Mouse (Mus musculus) cerebellum, adult 8-10 months (tissue): ENCODE measurements around the gene Cstf1.
A peak's percentile ranks its signal among the peaks of the same experiment; 100 is the strongest.

Source experiments
- DNase-seq: peaks from one replicate; pipeline ENCODE4 v3.0.0; 2022

Gene Cstf1

GRCm38 (mm10) chr2:172370411-172371223 lies at the start of gene Cstf1, which contains the start of gene Aurka:
Gene Cstf1, plus strand, starts transcription at chr2:172370681.
Gene Aurka, minus strand, starts transcription at chr2:172370535.
- peak; percentile 96 for DNase-seq

DNA sequence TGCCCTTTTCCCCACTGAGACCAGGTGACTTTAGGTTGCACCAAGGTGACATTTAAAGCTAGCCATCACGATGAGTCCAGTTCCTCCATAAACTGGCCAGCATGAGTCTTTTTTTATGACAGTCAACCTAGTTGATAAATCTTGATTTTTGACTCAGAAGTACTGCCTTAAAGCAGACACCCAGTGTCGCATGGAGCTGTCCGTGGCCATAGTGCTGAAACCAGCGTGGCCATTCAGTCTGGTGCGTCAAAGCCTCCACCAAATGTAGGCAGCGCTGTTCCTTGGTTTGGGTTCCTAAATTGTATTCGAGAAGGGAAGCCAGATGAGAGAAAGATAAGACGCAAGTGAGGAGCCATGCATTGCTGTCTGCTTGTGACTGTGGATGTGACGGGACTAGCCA lies 49.6 kb upstream of the Cstf1 start:
- no peak for DNase-seq

- DNase-seq: no peak
These were observed 42.2 kb upstream of the Cstf1 start for GRCm38 (mm10) chr2:172328248-172328647.

- DNase-seq: peak; percentile 31
These were observed 41.3 kb upstream of the Cstf1 start for GRCm38 (mm10) chr2:172329179-172329578.

DNA sequence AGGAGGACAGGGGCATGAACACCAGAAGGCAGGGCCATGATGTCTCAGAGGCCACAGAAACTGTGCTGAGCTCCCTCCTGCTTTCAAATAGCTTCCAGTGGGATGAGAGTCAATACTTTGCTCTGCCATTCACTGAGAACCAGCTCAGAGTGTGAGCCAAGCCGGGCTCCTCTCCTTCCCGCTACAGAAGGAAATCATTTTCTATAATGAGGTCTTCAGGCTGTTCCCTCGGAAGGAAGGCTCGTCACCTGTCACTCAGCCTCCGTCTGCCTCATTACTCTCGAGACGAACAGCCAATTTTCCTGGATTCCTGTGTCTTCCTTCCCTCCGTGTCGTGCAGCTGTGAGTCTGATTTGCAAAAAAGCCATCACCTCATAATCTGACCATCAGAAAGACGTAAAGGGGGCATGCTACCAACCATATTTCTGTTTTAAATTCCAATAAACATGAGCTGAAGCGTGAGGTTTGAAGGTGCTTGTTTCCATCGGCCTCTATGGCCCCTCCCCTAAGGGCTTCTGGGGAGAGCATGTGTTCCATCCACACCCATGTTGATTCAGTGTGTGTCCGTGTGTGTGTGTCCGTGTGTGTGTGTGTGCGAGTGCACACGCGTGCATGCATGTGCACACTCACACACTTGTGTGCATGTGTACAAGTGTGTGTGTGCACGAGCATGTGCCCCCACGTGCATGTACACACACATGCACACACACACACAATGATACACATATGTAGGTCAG lies 32.1 kb upstream of the Cstf1 start:
- DNase-seq: no peak

GRCm38 (mm10) chr2:172340936-172341335 lies 29.5 kb upstream of the Cstf1 start:
- DNase-seq: no peak

DNA sequence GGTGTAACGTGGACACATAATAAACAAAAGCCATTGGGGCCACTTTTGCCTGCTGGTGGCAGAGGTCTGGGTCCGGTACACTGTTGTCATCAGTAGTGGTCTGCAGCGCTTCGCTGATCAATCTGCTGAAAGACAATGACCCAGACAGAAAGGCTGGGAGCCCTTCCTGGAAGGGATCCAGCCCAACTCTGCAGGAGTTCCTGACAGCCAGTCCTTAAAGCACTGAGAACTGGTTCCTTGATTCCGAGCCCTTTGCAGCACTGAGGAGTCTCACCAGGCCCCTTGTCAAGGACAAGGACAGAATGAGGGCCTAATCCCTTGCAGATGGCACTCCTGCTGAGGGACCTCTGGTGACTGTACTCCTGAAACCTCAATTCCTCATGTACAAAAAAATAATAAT lies 28.9 kb upstream of the Cstf1 start:
- DNase-seq: no peak

DNA sequence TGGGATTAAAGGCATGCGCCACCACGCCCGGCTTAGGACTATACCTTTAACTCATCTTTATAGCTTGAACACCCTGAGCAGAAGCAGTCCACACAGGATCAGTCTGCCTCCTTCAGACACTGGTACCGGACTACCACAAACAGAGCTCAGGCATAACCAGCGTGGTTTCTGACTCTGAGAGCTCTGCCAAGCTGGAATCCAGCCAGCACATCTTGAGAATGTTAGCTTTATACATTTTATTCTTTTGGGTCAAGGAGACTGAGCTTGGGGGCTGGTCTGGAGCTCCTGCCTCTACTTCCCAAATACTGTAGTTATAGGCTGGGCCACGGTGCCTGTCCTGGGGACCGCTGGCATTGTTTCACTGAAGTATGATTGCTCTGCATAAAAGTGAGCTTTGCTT lies 26.7 kb upstream of the Cstf1 start:
- DNase-seq: no peak

GRCm38 (mm10) chr2:172344669-172345068 lies 25.8 kb upstream of the Cstf1 start:
- no peak for DNase-seq

GRCm38 (mm10) chr2:172345258-172345738 lies 25.2 kb upstream of the Cstf1 start, which contains the start of gene Fam210b:
Gene Fam210b, plus strand, starts transcription at chr2:172345565.
- DNase-seq: peak; percentile 94

GRCm38 (mm10) chr2:172346034-172346929 lies 24.2 kb upstream of the Cstf1 start:
- DNase-seq: peak; percentile 35

DNA sequence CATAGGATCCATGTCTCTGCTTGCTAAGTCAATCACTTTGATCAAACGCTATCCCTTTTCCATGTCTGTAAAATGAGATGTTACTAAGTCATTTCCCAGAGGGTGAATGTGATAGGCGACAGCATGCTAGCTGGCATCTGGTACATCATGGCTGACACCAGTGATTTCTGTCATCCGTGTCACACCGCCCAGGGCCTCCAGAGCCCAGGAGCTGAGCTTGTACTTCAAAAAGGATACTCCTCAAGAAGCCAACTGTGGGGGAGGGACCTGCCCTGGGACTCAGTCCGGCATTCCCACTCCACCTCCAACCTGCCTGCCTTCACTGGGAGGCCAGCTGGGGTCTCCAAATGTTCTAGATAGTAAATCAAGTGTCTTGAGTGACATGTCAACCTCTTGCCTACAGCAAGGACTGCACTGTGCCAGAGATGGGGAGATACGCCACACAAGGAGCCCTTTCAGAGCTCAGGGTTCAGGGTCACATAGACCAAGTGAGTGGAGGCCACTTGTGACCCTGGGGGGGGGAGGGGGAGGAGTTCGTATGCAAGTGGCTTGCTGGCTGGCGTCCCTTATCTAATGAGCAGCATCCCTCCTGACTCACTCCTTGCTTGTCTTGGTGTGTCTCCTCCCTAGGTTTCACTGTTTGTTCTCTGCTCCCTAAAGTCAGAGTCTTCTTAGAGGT lies 23.4 kb upstream of the Cstf1 start:
- no peak for DNase-seq

- DNase-seq: no peak
These were observed 22.1 kb upstream of the Cstf1 start for GRCm38 (mm10) chr2:172348297-172348950.

DNA sequence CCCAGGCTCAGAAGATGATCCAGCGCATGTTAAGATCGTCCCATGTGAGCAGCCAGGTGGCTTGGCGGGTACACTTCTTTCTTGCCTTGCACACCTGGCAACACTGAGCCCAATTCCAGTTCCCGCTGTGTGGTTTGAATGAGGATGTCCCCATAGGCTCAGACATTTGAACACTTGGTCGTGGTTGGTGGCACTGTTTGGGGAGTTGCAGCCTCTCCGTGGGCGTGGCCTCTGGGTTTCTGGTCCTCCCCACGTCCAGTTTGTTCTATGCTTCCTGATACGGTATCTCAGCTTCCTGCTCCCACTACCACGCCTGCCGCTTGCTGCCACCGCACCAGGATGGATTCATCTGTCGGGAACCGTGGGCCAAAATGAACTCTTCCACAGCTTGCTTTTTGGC lies 20.7 kb upstream of the Cstf1 start:
- DNase-seq: no peak

DNA sequence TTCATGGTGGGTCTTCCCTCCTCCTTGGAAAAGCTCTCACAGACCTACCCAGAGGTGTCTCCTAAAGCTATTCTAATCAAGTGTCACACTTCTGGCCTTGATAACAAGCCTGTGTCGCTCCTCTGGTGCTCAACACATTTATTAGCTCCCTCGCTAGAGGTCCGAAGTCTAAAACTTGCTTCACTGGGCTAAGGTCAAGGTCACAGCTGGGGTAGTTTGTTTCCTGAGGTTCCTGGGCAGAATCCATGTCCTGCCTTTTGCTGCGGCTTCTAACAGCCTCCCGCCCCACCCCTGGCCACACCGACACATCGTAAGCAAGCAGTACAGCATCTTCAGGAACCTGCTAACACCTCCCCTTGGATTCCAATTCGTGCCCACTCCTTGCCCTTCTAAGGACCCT lies 19.7 kb upstream of the Cstf1 start:
- no peak for DNase-seq

- DNase-seq: no peak
These were observed 17.3 kb upstream of the Cstf1 start for GRCm38 (mm10) chr2:172353218-172353617.

DNA sequence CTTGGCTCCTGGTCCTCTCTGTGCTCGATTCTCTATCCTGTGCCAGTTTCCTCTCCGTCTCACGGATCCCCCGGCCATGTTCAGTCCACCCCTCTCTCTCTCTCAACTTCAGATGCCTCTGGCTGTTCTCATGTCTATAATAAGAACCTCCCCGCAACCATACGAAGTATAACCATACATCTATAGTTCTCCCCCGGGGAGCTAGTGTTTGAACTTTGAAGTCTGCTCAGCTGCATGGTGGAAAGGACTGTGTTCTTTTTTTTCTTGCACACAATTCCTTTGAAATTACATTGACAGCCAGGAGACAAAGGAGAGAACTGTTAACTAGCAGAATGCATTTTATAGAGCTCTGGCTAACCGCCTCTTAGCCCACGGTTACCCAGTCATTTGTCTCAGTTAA lies 15.7 kb upstream of the Cstf1 start:
- DNase-seq: no peak

- no peak for DNase-seq
These were observed 14.6 kb upstream of the Cstf1 start for GRCm38 (mm10) chr2:172355833-172356232.

DNA sequence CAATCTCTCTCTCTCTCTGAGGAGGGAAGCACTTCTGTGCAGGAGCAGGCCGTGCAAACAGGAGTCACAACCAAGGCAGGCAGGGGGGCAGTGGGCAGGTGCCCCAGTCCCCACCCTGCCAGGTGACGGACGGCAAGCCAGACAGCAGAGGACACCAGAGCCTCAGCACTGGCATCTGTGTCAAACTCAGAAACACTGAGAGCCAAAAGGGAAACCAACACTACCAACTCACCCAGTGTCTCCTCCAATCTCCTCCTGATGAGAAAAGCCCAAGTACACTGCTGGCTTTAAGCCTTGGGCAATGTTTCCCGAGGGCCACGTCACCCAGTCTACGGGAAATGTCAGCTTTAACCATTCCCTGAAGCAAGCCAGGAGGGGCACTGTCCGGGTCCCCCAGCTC lies 7.3 kb upstream of the Cstf1 start:
- DNase-seq: no peak

DNA sequence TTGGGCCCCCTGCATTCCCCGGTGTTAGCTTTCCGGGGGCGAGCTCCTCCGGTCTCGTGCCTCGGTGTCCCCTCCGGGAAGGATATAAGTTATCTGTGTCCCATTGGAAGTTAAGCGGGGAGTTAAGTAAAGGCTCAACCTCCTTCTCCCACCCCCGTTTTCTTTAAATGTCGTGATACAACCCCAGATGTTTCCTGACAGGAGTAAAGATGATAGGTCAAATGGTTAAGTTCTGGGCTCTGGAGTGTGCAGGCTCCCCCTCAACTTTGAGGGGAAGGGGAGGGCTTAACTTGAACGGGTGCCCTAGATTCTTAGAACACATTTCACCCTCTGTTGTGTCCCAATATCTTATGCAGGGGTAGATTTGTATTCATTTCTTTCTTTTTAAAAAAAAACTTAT lies 777 bp downstream of the Cstf1 start:
- no peak for DNase-seq

DNA sequence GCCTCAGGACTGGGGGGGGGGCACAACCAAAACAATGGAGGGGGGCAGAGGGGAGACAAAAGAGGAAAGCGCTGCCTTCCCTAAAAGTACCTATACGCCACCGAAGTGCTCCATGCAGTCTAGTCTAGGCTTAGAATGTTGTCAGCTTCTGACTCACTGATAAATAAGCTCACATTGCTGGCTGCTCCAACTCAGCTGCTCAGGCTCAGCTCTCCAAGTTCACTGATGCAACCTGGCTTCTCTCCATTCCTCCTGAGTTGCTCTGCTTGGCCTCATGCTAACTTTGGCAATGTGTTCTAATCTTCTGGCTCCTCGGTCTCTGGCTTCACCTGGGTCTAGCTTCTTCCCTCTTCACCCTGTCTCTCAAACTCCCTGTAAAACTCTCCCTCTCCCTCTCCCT lies 6.1 kb downstream of the Cstf1 start:
- DNase-seq: no peak

DNA sequence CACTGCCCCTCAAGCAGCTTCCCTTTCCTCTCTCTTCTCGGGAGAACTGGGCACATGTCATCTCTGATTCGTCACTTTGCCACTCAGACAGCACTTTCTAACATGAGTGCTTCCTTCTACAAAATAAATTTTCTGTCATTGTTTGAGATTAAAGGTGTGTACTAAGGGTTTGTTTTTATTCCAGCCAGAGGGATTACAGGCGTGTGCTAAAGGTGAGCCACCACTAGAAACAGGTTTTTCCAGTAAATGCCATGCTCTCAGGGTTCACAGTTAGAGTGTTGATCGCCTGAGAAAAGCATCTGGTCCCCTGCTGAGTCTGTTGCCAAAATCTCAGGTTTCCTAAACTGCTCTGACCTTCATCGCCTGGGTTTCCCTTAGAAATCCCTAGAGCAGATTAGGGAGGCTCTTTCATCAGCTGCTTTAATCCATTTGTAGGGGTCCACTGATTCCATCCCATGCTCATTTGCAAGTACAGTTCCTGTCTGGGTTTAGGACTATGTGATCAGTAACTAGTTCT lies 6.6 kb downstream of the Cstf1 start:
- DNase-seq: no peak
